Mouse (Mus musculus) right cerebral cortex, postnatal 14 days (tissue): Measurements from ENCODE around the gene Vcan.
"Not testable (repeated sequence)": the region's sequence is repeated elsewhere in the genome, so short reads cannot be mapped to it uniquely, and the experiment has no call there.

Source experiments
- DNase-seq: peaks from one replicate; pipeline ENCODE4 v3.0.0; 2022

Vcan gene

DNA sequence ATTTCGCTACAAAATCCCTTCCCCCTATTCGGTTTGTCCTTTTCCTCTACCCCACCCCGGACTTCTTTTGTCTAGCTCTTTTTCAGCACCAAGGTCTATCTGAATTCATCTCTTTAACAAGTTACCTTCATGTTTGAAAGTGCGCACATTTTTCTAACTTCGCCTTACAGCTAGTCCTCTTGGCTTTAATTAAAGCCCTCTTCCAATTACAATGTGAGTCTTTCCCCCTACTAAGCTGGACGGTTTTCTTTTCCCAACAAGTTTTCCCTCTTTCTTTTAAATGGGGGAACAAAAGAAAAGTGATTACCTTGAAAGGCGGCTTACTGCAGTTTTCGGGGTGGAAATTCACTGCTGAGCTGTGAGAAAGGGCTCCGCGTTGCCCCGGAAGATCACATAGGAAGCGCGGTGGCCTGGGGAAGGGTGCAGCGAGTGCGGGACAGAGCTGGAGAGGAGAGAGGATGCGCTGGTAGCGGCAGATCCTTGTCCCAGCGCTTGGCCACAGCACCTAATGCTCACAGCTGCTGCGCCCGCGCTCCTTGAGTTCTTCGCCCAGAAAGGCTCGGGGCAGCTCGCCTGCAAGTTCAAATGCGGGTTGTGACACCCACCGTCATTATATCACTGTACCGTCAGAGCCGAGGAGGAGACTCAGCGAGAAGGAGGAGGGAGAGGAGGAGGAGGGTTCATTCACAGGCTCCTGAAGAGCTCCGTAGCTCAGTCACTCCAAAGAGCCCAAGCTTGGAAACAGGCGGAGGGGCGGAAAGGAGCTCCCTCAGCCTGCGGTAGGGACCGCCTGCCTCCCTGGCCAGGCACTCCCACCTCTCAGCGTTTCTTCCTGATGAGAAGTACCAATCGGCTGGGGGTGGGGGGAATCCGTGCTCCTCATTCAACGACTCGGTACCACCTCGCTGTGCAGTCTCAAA, at the start of gene Vcan:
Gene Vcan (minus strand): TSS at position 744 of the 920 bp plus-strand sequence.
- peak; percentile 26 for DNase-seq

DNA sequence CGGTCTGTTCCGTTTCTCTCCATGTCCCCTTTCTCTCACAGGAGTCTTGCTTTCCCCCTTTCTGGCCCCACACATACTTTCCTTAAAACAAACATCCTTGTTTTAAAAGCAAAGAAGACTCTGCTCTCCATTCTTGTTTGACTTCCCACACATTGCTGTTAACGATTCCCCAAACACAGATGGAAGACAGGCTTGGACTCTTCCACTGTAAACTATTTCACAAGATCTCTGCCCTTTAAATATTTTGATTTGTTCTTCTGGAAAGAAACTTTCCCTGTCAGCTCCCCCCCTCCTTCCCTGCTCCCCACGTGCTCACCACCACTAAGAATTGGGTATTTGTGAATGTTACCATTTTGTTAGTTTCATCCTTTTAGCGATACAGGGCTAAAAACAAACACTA, 49.2 kb upstream of the Vcan start:
- no peak for DNase-seq

DNA sequence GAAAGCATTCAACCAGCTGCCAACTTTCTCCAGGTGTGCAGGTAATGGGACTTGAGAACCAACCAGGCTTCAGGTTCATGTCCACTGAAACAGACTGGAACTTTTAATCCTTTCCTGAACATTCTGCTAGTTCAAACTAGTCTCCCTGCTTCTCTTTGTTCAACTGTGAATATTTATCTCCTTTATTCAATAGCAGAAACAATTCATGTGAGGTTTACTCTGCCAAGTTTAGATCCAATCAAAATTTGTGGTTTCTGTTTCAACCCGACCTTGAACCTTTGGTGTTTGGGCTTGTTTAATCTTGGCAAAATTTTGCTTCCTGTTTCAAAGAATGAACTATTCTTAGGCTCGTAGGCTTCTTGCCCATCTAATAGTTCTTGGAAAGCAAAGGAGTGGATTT, 40.6 kb upstream of the Vcan start:
- no peak for DNase-seq

DNA sequence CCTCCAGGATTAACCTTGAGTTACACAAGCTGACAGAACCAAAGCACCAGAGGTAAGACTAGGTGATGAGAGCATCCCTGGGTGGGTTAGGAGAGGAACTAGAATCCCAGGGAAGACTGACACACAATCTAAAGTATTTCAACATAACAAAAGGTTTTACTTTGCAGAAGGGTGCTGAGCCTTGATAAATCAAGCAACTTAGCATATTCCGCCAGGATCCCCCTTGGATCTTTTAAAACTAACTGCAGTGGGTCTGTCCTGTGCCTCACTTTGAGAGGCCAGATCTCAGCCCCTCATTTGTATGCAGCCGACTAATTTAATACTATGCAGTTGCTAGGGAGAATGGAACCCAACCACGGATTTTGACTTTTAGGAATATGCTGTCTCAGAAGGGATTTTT, 38.0 kb upstream of the Vcan start:
- DNase-seq, result no peak

DNA sequence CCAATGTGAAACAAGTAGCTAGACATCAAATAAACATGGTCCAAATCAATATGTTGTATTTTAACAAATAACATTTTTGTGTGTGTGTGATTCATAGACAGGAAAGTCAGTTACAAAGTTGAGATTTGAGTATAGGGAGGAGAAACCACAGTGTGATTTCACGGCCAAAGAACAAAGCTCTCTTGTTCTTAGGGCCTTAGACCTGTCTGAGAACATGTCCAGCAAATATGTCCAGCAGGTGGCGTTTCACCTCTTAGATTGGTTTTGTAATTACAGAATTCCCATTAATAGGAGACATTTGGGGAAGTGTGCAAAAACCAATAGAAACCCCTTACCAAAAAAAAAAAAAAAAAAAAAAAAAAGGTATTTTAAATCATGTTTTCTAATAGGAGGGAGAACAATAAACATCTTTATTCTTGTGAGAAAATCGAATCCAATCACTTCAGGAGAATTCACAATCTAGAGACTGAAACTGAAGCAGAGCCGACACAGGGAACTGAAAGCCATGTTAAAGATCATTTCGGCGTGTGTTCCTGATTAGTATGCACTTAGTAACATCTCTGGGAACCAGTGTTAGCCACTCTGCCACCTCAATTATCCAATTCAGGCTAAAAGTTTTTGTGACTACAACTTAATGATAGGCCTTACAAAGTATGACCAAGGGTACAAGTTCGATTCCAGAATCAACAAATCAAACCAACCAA, 37.1 kb upstream of the Vcan start:
- peak; percentile 59 for DNase-seq

DNA sequence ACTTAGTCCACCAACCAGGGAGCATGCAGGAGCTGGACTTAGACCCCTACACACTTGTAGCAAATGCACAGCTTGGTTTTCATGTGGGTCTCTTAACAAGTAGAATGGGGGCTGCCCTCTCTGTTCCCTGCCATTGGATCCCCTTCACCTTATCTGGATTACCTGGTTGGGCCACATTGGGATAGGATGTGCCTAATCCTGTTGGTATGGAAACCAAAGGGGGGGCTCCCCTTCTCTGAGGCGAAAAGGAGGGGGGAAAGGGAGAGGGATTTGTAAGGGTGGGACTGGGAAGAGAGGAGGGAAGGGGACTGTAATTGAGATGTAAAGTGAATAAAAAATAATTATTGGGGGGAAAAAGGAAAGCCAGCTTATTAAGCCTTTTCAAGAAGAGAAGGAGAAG, 35.5 kb upstream of the Vcan start:
- no peak for DNase-seq

DNA sequence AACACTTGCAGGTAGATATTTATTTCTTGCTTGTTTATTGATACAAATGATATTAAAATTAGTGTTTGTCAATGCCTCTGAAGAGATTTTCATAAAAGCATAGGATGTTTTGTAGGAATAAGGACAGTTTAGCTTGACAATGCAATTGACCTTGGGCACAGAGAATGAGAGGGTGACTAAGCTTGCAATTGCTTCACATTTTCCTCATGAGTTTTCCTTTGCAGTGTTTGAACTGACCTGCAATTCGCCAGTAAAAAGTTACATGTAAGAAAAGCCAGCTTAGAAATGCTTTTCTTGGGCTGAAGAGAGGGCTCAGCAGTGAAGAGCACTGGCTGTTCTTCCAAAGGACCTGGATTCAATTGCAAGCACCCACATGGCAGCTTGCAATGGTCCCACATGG, 34.8 kb upstream of the Vcan start:
- DNase-seq, result no peak

DNA sequence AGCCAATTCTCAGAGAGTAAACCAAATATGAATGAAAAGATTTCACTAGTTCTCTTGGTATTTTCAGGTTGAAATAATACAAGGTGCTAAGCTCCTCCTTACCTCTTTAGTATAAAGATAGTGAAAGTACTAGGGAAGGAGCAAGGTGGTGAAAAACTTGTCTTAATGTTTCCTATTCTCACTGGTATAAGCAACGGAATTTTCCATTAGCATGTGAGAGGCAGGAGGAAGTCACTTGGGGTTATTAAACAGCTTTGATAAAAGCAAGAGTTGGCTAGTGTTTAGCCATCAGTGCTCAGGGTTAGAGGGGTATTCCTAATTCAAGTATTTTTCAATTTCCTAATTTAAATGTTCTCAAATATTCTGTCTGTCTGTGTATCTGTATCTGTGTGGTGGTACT, 24.2 kb upstream of the Vcan start:
- DNase-seq, result no peak

DNA sequence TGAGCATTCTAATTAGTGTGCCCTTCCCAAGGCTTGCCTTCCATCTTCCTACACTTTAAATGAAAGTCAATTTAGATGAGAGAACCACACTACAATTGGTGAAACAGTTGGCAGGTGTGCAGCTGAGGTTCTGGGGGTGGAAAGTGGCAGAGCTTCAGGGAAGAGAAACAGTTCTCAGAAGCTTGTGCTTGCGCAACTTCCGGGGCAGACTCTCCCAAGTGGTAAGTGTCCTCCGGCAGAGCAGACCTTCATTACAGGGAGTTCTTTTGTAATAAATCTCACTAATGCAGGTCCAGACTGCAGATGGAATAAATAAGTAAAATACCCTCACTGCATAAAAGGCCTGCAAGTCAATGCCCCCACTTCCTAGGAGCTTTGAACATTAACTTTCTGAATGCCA, 23.7 kb upstream of the Vcan start:
- no peak for DNase-seq

DNA sequence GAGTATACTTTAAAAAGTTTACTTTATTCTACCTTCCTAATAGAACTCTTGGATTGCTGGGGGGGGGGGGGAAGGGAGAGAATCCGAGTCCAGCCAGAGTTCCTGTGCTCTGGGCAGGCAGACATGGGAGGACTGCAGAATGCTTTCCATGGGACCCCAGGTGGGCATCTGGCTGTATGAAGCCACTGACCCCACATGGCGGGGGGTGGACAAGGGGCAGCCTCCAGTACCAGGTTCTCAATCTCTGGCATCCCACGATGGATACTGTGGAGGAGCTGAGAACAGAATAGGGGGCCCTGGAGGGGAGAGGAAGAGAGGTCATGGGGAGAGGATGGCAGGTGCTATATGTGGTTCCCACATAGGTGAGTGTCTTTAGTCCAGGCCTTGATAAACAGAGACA, 20.0 kb upstream of the Vcan start:
- no peak for DNase-seq

DNA sequence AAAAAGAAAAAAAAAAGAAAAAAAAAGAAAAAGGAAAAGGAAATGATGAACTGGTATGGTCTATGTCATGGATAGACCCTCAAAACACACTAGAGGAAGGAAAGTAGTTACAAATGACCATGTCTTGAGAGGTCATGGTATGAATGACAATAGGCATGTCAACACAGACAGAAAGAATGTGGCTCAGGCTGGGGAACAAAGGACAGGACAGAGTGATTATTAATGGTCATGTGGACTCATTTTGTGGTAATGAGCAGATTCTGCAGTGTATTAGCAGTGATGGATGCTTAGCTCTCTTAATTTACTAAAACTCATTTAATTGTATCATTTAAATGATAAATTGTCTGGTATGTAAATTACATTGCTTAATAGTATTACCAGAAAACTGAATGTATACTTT, 14.0 kb upstream of the Vcan start:
- DNase-seq, result no peak

DNA sequence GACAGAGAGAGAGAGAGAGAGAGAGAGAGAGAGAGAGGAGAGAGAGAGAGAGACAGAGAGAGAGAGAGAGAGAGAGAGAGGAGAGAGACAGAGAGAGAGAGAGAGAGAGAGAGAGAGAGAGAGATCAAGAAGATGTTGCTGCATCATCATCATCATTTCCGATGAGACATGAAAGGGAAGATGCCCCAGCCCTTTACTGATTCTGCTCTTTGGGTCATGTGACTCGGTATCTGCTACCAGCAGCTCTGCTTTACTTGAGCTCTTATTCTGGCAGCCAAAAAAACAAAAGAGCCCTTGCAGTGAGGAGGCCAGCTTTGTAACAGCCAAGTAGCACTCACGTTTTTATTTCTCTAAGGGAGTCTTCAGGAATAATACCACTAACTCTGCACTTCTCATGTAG, 8.3 kb upstream of the Vcan start:
- DNase-seq, result not testable (repeated sequence)

DNA sequence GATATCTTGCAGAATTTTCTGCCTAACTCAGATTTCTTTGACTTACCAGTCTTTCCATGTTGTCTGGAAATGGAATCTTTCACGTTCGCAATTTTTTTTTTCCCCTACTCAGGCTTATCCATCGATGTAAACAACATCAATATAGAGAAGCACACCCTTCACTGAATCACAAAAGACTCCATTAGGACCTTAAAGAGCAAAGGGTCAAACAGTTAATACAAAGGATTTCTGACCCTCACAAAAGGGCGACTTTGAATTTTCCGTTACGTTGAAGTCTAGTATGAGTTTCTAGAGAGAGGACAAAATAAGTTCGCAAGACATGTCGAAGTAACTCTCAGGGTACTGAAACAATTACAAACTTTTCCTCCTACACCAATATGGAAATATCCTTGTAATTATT, 892 bp upstream of the Vcan start:
- DNase-seq, result no peak

DNA sequence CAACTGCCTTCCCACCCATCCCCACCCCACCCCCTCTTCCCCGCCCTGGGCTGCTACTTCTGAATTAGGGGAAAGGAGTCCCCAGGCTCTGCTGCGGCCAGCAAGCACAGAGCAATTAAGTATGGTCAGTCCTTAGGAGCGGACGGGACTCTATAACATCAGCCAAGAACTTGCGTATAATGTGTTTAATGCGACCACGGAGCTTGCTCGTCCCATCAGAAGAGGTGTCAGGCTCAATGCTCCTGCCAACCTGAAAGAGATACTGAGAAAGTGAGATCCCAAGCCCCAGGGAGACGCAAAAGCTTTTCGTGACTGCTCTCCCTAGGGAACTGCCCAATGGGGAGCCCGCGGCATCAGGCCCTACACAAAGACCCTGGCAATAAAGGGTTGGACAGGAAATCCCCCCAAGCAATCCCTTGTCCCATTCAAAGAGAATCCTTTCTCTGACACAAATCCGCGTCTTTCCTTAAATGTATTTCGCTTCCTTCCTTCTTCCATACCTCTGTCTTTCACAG, 434 bp upstream of the Vcan start:
- DNase-seq, result no peak

DNA sequence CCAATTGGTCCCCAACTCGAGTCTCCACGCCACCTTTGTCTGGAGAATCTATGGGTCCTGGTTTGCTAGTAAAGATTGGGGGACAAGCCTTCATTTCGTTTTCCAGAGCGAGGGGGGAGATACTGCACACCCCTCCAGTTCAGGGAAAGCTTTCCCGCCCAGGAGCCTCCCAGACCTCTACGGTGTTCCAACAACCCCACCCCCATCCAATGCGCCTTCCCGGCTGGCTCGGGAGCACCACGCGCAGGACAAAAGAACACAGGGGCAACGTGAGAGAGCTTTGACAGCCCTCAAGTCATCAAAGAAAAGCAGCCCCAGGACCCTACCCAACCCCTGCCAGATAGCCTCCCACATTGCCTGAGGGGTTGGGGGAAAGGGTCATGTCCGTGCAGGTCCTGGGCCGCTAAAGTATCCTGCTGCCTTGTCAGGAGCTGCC, 1.2 kb downstream of the Vcan start:
- DNase-seq, result peak; percentile 23

DNA sequence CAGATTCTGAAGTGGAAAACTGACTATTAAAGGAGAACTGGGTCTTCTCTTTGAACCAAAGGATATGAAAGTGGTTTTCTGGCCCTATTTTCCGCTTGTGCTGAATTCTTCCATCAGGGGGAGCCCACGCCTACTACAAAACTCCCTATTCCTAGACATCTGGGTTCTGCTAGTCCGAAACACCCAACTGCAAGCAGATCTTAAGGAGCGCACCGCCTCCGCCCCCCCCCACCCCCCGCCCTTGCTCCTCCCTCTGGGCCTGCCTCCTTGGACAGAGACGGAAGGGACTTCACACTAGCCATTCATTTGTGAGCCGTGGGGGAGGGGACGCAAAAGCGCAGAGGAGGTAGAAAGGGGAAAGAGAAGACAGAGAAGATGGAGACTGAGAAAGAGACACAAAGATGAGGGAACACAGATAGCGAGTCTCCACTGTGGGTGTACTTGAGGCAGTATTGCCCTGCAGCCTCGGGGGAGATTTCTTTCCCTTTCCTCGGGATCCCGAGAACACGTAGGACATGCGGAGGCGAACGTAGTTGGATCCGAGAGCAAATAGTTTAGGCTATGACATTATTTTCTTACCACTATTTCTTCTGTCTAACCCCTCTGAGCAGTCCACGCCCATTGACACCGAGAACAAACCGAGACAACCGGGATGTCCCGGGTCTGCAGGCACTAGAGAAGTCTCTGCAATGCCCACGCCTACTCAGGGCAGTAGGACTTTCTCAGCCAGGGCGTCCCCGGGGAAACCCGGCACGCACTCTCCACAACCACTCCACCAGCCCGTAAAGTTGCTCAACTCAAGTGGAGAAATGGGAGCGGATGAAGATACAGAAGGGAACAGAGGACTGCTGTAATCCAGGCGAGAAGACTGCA, 1.8 kb downstream of the Vcan start:
- peak; percentile 69 for DNase-seq

DNA sequence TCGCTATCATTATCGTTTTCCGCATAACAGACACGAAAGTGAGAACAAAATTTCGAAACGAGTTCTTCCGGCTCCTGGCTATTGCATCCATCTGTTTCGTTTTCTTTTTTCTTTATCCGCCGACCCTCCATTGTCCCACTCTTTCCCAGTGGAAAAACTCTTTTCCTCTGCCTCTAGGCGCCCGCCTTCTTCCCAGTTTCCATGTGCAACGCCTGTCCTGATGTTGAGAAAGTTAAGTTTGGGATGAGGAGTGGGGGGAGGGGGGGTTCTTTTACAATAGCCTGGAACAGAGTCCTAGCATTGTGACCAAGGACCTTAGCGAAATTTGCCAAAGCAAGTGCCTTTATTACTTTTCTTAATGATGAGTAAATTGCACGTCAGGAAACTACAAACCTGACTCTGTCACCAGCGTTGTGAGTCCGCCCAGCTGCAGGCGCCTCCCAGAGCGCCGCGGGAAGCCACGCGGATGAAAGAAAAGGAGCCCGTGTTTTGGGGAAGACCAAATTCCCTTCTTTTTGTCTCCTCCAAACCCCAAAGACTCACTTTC, 2.5 kb downstream of the Vcan start:
- DNase-seq, result peak; percentile 10

DNA sequence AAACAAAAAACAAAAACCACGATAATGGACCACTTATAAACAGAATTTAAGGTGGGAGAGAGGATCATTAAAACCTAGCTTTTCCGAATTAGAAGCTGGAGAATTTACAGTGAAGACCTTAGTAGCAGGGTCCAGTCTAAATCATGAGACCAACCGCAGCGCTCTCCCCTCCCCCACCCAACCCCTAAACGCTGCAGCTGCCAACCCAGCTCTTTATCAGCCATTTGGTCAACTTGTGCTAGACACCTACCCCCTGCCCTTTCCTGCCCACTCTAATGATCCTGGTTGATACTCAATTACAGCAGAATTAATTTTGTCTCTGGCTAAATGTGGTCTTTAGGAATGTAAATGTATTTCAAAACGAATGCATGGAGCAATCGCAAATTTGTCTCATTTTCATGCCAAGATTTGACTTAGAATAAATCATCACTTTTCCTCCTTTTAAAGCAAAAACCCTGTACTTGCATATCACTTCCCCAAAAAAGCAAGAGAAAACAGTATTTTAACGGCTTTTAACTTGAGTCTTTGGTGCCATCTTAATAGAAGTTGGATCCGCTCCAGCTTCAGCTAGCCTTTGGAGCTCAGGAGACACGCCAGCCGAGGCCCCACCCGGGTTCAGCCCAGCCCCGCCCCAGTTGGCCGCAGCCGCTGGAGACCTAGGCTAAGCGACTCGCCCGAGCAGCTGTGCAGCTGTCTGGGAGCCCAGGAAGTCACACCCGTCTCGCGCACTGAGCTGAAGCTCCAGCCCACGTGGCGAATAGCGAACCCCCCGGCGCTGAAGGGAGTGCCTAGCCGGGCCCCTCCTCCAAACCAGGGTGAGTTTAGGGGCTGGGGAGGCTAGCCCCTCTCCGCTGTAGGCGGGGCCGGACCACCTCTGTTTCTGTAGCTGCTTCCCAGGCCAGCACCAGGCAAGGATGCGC, 3.3 kb downstream of the Vcan start:
- peak; percentile 64 for DNase-seq

DNA sequence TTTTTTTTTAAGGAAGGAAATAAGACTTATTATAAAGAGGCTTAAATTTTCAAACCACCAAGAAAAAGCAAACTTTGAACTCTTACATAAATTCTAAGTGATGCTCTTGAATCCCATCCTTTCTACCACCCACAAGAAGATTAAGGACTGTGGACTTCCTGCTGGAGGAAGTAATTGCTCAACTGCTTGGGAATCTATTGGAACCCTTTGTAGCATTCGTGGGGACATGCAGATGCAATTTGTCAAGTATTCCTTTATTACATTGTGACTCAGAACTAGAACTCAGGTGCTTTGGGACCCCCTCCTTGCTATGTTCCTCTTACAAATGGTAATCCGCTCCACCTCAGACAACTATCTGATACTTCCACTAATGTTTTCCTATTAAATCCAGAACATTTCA, 4.0 kb downstream of the Vcan start:
- DNase-seq, result no peak

DNA sequence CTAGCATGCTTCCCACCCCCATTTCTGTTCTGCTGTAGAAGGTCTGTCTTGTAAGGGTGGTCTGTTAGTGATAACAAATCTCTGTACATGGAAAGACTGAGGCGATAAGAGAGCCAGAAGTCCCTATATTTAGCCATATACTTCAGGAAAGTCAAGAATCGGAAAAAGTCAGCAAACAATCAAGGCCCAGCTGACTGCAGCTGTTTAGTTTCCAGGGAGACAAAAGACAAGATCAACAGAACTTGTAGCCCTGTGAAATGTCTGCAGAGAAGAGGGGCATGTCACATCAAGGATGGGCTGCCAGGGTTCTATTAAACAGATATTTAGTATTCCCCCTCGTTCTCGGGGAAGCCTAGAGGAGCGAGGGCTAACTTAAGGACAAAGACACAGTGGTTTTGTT, 7.2 kb downstream of the Vcan start:
- DNase-seq, result no peak

DNA sequence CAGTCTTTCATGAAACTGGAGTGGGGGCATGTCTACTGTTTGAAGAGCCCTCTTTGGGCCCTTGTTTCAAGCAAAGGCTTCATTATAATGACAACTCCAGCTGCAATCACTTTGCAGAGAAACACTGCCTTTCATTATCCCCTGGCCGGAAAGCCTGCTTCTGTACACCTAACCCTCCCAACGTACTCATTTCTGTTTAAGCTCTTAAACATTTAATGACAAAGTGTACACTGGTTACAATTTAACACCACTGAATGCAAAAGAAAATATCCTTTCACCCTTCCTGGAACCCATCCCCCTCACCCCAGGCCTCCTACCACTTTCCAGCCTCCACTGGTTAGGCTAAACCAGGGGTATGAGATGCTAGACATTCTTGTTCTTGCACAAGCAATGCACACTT, 15.8 kb downstream of the Vcan start:
- DNase-seq, result no peak

DNA sequence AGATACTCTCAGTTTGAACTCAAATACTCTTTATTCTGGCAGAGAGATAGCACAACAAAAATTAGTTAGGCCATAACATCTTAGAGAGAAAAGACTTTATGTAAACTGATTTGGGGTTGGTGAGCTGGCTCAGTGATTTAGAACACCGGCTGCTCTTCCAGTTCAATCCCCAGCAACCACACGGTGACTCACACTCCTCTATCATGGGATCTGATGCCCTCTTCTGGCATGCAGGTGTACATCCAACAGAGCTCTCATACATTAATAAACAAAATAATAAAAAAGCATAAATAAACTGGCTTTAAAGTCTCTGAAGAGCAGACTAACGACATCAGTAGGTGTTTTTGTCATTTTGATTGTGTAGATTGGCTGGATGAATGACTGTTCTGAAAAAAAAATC, 21.8 kb downstream of the Vcan start:
- no peak for DNase-seq
